Mouse (Mus musculus): ENCODE results near the gene Stn1.

The Stn1 gene

DNA sequence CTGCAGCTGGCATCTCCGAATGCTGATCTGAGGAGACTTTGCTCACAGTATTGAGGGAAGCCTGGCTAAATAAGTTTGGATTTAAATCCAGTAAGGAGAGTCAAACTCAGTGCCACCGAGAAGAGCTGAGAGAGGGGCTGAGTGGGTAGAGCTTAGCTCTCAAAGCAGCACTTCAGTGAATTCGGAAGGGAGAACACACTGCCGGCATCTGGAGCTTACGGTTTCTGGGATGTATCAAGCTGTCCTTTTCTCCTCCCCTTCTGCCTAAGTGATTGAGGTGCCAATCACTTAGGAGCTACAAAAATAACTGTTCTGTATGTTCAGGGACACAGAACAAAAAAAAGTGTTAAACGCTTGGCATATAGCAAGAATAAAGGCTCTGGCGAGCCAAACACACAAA, 5.1 kb upstream of the Stn1 start:
- no peak for DNase-seq (ENCODE audit: low spot score)

DNA sequence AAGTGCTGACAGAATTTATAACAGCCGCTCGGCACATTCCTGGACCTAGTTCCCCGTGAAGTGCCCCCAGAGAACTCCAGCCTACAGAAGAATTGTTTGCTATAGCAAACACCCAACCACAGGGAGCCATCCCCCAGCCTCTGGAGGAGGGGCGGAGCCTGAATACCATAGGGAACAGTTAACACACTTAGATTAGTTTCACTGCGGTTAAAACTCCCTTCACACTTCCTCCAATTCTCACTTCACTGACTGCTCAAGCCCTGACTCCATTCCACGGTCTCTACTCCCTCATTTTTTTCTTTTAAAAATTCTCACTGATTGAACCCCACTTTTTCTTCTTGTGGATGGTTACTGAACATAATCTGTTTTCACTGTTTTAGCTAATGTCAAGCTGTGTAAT, 1.5 kb upstream of the Stn1 start:
- peak; percentile 65 for DNase-seq (ENCODE audit: low spot score)

DNA sequence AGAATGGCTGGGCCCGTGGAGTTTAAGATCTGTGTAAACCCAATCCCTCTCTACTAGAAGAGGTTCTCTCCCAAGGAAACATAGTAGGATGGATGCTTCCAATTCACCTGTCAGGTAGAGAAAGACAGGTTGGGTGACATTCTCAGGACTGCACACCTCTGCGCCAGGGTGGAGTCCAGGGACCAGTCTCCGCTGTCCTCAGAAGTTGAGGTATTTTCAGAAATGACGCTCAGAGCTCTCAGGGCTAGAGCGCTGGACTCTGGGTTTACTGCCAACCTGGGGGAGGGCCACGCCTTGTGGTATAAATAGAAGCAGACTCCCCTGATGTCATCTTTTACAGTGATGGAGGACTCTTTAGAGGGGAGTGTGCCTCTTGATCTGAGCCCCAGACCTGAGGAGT, 572 bp upstream of the Stn1 start:
- peak; percentile 53 for DNase-seq (ENCODE audit: low spot score)

DNA sequence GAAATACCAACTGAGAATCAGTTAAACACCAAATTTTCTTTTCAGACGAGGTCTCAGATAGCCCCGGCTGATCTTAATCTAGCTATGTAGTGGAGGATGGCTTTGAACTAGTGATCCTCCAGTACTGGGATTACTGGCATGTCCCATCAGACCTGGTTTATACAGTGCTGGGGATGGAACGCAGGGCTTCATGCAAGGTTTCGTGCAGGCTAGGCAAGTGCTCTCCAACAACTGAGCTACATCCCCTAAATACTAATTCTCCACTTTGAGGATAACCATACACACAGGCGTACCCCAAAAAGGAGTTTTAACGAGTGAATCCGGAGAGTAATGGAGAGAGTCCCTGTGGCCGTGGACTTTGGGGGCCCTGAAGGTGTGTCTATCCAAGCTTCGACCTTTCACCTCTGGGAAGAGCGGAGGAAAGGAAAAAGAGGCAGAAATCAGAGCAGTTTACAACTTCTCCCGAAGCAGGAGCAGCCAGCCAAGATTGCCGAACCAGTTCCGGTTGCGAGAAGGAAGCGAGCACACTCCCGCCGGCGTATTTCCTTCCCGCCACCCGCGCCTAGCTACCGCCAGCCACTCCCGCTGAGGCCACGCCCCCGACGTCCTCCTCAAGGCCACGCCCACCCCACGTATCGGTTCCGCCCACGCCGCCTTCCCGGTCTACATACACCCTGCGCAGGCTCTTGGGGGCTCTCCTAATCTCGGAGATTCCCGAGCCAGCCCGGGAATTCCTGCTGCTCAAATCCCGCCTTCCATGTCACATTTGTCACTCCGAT, 597 bp downstream of the Stn1 start:
- DNase-seq (ENCODE audit: low spot score): peak; percentile 99

DNA sequence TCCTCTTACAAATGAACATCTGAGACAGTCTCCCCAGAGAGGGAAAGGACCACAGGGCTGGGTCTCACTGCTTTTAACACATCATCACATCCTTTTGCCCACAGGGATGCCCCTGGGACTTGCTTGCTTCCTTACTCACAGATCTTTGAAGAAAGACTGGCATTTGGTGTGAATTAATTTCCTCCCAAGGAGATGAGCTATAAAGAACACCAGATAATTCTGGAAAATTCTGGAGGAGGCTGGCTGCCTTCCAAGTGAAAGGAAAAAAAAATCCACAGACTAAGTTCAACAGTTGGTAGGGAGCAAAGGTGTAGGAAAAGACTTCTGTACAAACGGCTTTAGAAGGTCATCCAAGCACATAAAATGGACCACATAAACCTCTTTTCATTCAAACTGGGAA, 3.2 kb downstream of the Stn1 start:
- DNase-seq (ENCODE audit: low spot score): no peak

DNA sequence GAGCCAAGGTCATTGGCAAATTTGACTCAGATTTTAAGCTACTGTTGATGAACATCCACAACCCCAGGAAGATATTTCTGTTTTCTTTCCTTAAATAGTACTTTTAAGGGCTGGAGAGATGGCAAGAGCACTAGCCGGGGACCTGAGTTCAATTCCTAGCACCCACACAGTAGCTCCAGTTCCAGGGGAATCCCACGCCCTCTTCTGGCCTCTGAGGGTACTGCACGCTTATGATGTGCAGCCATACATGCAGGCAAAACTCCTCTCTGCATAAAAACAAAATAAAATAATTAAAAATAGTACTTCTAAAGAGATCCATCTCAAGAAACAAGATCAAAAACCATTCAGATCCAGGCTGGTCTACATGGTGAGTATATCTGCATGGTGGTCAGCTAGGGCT, 4.9 kb downstream of the Stn1 start:
- no peak for DNase-seq (ENCODE audit: low spot score)

DNA sequence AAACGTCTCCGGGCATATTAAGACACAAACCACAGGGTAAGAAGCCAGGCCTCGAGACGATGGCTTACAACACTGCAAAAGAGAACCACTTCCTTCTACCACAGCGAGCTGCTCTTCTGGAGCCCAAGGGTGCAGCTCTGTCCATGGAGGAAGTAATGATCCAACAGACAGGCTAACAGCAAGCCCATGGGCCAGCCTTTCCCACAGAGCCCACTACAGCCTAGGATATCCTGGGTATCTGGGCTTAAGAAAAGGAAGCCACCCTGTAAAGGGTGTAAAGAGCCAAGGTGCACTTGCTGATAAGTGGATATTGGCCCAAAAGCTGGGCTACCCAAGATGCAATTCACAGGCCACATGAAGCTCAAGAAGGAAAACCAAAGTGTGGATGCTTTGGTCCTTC, 6.0 kb downstream of the Stn1 start:
- peak; percentile 28 for DNase-seq (ENCODE audit: low spot score)

DNA sequence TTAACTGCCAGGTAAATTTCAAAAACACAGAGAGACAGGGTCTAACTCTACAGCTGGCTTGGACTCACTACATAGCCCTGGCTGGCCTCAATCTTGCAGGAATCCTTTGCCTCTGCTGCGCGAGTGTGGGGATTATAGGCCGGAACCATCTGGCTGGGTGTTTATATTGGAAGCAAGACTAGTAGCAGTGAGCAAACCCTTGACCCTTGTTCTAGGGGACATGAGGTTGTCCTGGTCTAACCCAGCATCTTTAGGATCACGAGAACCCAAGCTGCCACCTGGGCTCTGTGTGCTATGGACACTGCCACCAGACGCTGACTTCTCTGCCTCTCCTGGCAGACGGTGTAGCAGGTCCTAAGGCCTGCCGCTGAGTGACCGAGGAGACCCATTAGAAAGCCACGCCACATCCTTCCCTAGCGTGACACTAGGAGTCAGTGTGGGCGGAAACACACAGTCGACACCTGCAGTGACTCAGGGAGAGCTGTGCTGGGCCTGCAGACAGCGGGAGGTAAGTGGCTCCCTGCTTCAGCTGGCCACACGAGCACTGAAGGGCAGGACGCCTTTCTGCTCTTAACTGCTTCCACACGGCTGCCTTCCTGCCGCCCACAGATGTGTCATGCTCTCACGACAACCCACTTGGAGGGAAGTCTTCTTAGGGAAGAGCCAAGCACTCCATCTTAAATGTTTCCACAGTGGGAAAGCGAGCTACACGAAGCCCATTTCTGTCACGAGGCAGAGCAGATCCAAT, 10.9 kb downstream of the Stn1 start:
- no peak for DNase-seq (ENCODE audit: low spot score)

DNA sequence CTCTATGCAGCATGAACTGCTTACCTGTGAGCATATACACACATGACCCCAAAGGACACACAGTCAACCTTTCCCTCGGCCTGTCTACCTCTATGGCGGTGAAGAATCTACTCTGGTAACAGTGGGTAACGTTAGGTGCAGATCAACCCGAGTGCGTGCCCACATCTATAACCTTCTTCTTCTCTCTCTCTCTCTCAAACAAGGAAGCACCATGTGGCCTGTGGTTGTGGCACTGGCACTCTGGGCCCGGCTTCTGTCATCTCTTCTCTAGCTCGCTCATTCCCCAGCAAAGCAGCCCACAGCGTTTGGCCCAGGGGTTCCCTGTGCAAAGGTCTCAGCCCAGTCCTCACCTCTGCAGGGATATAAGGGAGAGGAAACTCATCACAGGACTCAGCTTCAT, 12.4 kb downstream of the Stn1 start:
- no peak for DNase-seq (ENCODE audit: low spot score)

DNA sequence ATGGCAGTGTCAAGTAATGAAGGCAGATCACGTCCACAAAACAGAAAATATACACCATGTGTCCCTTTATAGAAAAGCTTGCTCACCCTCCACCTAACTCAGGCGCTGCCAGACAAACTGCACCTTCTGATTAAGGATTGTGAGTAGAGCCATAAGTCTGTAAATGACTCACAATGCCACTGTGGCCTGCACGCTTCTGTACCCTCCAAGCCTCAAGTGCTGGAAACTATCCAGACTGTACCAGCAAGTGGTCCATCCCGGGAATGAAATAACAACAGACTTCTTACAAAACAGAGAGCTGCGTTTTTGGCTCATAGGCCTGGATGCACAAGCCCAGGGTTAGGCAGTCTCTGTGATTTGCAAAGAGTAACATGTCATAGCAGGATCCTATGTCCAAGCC, 15.9 kb downstream of the Stn1 start:
- no peak for DNase-seq (ENCODE audit: low spot score)

DNA sequence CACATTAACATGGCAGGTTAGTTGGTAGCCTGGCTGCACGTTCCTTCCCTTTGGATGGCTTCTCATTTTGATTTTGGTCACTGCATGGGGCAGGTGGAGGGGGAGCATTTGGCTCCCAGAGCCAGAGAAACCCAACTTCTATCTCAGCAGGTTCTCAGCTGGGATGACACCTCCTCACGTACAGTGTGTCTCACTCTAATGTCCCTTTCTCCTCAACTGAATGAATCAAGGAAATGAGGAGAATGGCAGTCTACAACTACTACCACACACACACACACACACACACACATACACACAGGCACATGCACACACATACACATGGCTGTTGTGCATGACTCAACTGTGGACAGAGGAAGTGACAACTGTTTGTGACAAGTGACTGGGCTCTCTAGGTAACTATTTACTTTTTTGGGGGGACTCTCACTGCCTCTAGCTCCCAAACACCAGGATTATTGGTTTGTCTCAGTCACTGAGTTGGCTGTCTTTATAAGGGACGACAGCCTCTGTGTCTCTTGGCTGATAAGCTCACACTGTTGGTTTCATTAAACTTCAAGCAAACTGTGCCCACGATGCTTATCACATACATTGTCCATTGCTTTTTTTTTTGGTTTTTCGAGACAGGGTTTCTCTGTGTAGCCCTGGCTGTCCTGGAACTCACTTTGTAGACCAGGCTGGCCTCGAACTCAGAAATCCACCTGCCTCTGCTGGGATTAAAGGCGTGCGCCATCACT, 18.0 kb downstream of the Stn1 start:
- DNase-seq (ENCODE audit: low spot score): no peak

DNA sequence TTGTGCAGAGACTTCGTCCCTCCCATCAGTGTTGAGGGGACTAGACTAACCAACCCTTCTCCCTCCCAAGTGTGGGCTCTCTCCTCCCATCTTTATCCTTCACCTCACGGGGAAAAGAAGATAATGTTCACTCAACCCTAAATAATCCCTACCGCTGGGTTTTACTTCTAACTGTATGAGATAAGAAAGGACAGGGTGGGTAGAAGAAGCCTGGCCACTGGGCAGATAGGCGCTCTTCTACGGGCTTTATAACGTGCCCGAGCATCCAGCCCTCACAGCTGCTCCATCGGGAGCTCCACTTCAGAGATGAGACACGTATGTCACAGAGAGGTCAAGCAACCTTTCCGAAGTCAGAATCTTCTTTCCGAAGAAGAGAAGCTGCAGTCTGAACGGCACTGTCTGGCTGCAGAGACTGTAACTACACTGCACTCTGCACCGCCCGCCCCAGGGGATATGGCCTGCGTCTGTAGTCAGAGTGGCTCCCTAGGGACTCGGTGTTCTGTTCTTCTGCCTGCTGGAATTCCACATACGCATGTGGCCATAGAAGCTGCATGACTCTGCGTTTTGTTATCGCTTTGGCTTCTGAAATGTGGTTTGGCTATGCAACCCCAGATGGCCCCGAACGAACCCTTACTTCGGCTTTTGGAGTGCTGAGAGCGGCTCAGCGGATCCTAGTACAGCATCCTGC, 18.7 kb downstream of the Stn1 start:
- no peak for DNase-seq (ENCODE audit: low spot score)

DNA sequence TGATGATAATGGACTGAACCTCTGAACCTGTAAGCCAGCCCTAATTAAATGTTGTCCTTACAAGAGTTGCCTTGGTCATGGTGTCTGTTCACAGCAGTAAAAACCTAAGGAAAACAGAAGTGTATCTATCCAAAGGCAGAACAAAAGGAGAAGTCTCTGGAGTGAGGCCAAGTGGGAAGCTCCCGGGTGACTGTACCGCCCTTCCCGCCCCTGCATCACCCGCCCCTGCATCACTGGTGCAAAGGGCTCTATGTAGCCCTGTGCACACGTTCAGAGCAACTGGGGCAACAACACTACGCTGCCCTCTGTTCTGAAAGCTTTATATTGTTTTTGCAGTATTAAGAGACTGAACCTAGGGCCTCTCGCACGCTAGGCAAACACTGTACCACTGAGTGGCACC, 19.7 kb downstream of the Stn1 start:
- no peak for DNase-seq (ENCODE audit: low spot score)

DNA sequence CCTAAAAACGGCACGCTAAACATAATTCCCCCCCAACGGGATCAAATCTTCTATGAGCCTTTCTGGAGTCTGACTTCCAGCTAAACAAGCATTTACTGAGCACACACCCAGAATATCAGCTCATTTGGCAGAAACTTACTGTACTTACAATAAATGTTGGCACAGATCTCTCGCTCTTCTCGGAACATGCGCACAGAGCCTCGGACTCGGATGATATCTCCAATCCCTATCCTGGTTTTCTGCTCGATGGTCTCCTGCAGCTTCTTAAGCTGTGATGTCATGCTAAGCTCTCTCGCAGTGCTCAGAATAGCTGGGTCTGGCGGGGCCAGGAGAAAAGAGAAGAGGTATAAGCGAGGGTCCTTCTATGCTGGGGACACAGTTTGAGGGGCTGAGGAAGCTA, 20.4 kb downstream of the Stn1 start:
- no peak for DNase-seq (ENCODE audit: low spot score)

DNA sequence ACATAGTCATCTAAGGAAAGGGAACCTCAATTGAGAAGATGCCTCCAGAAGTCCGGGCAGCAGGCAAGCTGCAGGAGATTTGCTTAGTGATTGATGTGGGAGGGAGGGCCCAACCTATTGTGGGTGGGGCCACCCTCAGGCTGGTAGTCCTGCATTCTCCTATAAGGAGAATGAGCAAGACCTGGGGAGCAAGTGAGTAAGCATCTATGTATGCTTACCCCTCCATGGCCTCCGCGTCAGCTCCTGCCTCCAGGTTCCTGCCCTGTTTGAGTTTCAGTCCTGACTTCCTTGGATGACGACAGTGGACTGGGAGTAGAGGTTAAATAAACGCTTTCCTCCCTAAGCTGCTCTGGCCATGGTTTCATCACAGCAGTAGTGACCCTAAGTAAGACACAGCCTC, 22.2 kb downstream of the Stn1 start:
- peak; percentile 13 for DNase-seq (ENCODE audit: low spot score)

DNA sequence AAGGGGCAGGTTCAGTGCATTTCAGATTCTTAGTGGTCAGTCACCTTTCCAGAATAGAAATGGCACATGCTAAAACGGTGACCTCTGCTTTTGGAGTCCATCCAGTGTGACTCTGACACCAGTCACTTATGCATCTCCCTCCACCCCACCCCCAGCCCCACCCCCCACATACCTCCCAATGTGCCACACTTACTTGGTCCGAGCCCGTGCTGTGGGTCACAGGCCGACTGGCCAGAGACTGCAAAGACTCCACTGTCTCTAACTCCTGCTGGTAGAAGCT, 23.7 kb downstream of the Stn1 start:
- DNase-seq (ENCODE audit: low spot score): no peak

DNA sequence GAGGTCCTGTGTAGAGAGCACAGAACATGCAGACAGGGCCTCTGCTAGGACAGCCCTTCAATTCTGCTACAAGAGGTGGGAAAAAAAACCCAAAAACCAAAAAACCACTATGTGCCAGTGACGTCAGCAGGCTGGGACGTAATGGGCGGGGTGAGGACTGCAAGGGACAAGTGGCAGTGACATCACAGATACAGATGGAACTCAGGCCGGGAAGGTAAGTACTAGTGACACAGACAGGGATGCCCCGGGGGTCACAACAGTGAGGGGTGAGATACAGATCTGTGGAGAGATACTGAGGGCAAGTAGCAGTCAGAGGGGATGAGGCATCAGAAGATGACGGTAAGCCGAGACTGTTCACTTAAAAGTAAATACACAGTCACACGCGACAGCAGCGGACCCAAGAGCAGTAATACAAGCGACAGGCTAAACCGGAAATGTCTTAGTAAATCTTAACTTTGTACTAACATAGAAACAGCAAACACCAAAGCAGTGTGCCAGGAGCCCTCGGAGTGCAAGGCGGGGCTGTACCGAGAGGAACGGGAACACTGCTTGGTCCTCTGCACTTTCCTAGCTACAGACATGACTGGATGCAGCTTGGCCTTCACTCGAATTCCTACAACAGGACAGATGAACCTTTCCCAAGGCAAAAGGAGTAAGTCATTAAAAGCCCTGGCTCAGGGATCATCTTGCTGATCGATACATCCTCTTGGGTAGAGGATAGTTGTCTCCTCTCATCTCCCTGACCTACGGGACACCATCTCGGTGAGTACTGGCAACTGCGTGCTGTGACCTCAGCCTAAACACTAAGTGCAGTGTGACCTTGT, 24.3 kb downstream of the Stn1 start:
- DNase-seq (ENCODE audit: low spot score): peak; percentile 59

DNA sequence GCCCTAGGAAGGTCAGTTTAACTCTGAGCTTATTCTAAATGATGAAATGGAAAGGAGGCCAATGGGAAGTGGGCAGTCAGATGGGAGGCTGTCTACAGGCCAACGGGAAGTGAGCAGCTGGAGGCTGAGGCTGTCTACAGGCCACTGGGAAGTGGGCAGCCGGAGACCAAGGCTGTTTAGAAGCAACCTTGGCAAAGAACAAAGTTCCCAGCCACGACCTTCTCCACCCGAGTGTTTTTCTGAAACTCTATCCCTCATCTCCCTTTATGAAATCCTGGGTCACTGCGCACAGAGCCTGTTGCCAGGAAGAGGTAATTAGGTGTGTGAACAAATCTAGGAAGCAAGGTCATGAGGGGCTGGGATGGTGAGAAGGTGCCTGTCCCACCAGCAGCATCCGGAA, 25.3 kb downstream of the Stn1 start:
- peak; percentile 46 for DNase-seq (ENCODE audit: low spot score)

DNA sequence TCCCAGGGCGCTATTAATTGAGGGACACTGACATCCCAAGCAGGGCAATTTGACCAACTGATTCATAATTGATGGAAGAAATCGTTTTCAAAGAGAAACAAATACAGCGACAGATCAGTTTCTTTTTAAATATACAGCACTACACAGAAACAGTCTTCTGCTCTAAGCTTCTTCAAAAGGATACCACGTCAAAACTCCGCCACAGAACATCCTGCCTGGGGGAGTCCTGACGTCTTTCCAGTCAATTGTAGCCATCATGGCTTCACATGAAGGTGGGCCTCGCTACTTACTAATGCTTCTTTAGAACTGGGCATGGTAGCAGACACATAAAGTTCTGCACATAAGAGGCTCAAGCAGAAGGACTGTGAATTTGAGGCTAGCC, 26.0 kb downstream of the Stn1 start:
- DNase-seq (ENCODE audit: low spot score): peak; percentile 14

DNA sequence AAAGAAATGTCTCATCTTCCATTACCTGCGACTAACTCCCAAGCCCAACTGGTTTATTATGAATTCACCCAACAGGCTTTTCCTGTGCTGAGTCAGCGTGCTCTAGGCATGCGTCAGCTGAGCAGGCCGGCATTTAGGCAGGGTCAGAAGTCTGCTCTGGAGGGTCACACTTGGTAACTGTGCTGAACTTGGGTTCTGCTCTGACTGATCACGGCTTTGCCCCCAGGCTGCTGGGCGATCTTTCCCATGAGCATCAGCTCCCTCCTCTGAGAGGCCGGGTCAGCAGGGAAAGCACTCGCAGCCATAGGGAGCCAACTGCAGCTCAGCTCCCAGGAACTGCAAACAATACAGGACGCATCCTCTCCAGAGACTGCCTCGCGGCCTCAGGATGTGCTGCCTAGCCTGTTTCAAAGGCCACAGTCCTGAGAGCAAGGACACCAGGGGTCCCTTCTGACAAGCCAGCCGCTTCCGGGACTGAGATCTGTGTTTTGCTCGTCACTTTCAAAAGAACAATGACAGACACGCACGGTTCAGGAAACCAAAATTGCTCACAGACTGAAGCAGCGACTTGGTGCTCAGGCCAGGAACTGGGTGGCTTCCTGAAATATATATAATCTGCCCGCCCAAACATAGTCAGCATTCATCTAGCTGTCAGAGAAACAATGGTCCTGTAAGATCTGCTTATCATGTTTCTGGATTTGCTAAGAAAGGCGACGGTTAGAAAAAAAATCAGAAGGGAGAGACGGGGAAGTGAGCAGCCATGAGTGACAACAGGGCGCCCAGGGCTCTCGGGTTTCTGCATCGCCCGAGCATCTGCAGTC, 26.6 kb downstream of the Stn1 start:
- DNase-seq (ENCODE audit: low spot score): peak; percentile 80

DNA sequence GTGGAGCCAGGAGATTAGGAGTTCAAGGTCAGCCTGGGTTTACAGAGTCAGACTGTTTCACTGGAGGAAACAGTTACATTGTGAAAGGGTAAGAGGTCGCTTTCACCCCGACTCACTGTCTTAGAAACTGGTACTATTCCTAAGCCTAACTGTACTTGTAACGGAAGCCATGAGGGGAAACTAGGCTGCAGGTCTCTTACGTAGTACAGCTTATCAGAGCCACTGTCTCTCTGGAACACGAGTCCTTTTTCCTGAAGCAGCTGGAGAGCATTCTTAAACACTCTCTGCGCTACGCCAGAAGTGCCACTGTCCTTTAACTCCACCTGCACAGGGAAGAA, 27.2 kb downstream of the Stn1 start:
- DNase-seq (ENCODE audit: low spot score): peak; percentile 23
